Mouse (Mus musculus) neural tube, postnatal 0 days (tissue): ENCODE measurements around the gene Vtn. TPM values are rescaled to one million over a fixed set of nuclear protein-coding genes. Genes with fewer than 3 reads are reported as not detected.

Experiments
- polyA plus RNA-seq: library from polyadenylated mRNA; unstranded; fragments of >200 nt; fragmentation: Nextera tagmentation; extraction: Ambion mirVana; gene quantifications from 2 replicates; pipeline ENCODE4 v1.2.1, GENCODE M21; 2015

Gene Vtn
- polyA plus RNA-seq, result 134 and 170 TPM in 2 replicates

DNA sequence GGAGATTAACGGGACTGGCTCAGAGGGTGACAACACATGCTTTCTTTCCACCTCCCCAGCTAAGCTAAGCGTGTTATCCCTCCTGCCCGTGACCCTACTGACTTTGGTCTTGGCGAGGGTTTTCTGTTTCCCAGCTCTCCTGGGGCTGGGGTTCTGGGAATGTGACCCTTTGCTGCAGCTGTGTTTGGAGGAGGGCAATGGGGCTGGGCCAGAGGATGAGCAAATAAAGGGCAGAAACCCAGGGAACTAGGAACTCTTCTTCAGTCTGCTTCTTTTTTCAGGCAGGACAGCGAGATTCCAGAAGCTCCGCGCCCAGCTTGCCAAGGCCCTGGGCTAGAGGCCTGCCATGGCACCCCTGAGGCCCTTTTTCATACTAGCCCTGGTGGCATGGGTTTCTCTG lies at the start of gene Vtn:
Vtn (plus strand) TSS at position 88 of the 400 bp plus-strand sequence.

DNA sequence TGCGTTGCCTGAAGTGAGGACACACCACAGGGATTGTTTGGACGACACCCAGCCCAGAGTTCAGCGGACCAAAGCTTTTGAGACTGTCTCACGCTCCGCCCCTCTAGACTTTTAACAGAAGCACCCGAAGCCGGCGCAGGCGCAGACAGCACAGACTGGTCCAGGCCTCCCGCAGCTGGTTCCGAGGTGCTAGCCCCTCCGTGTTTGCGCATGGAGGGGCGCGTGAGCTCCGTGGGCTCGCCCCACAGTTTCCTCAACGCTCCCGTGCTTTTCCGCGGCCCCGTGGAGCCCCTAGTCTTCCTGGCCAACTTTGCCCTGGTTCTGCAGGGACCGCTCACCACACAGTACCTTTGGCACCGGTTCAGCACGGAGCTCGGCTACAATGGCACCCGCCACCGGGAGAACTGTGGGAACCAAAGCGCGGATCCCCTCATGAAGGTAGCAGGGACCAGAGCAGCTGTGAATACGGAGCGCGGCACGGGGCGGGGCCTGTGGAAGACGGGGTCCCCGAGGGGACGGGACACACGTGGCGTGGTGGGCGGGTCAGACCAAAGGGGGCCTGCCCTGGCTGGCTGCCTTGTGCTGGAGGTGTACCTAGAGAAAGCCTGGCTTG lies 33.2 kb upstream of the Vtn start, which contains the start of gene Slc46a1:
Slc46a1 (plus strand) TSS at position 130 of the 613 bp plus-strand sequence.

DNA sequence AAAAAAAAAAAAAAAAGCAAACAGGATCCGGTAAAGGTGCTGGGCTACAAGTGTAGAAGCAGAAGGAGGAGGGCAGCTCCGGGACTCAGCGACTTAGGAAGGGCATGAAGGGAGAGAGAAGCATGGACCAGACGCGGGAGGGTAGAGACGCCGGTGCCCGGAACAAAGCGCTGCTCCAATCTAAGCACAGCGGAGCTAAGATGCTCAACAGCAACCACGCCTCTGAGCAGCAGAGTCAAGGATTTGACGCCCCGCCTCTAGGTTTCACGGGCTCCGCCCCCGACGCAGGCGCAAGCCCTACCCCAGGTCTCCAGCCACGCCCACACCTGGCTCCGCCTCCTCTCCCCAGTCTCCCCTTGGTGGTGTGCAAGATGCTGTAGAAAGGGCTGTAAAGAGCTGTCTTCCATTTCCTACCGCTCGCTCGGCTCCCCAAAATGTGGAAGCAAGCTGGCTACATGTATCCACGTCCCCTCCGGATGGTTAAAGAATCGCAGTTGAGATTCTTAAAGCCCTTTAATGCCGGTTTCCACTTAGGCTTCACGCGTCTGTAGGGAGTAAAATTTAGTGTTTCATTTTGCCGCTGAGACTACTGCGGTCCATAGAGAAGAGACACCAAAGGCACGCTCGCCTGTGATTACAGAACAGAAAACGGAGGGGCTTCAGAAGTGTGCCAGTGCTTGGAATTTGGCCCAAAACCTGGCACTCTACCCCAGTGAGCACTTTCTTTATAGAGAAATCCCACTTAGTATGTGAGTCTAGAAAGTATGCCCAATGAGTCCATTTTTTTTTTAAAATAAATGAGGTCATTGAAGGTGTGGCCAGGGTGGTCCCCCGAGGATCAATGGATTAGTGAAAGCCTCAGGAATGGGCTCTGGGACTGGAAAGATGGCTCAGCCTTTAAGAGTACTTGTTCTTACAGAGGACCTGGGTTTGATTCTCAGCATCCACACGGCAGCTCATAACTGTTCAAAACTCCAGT lies 1.1 kb upstream of the Vtn start, which contains the start of gene Sarm1:
Sarm1 (minus strand) TSS at position 211 of the 979 bp plus-strand sequence.

DNA sequence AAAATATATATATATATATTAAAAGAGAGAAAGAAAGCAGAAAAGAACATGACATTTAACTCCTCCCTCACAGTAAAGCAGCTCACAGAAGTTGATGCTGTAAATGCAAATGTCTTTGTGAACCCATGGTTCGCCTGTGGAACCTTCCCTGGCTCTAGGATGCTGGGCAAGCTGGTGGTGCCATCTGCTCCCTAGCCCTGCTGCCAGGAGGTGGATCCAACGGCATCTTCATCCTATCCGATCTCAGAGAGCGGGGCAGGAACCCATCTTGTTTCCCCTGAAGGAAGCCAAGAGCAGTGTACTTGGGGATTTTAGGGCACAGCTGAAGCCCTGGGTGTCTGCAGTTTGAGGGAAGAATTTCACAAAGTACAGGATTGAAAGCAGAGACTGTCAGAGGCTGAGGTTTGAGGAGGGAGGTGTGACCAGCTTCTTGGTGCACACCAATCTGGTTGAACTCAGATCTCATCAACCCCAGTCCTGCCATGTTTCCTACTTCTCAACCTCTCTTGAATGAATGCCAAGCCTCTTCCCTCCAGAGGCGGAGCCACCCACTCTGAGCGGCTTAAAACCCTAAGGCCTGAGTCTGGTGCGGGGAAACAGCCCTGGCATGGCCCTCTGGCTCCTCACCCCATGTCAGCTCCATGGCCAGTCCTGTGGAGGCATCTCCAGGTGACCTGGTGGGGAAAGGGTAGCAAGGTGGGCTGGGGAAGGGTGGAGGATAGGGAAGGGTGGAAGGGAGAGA lies 4.2 kb downstream of the Vtn start, which contains the start of gene Sebox:
Sebox (plus strand) TSS at position 539 of the 742 bp plus-strand sequence.

DNA sequence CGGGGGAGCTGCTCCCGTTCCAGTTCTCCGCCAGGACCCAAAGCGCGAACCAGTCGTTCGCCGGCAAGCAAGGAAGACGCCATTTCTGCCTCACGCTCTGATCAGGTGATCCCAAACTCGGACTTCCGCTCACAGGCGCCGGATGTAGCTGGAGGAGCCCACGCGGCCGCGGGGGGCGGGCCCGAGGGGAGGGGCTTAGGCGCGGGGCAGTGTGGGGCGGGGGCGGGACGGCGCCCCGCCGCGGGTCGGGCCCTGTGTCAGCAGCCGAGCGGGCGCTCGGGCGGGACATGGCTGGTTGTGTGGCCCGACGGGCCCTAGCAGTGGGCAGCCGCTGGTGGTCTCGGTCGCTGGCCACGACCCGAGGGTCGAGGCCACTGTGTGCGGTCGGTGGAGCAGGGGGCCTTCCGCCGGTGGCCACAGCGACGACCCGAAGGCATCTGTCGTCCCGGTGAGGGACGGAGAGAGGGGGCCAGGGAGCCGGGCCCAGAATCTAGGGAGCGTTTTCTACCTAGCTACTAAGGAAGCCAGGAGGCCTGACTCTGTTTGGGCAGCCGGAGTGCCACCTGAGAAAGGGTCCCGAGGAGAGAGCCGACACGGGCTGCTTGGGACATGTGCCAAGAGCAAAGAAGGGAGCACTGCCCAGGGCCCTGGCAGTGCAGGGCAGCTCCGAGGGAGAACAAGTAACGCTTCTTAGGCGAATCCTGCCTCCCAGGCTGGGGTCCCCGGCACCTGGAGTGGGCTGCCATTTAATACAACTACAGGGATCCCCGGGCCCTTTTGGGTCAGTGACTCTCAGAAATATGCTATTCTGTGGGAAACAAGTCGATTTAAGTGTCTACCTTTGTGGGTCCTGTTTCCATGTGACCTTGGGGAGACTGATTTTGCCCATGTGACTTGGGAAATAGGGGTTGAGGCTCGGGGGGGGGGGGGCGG lies 13.4 kb downstream of the Vtn start, which contains the start of the genes Tmem199 and Poldip2:
Tmem199 (minus strand) TSS at position 148 of the 933 bp plus-strand sequence.
Poldip2 (plus strand) TSS at position 169 of the 933 bp plus-strand sequence.

DNA sequence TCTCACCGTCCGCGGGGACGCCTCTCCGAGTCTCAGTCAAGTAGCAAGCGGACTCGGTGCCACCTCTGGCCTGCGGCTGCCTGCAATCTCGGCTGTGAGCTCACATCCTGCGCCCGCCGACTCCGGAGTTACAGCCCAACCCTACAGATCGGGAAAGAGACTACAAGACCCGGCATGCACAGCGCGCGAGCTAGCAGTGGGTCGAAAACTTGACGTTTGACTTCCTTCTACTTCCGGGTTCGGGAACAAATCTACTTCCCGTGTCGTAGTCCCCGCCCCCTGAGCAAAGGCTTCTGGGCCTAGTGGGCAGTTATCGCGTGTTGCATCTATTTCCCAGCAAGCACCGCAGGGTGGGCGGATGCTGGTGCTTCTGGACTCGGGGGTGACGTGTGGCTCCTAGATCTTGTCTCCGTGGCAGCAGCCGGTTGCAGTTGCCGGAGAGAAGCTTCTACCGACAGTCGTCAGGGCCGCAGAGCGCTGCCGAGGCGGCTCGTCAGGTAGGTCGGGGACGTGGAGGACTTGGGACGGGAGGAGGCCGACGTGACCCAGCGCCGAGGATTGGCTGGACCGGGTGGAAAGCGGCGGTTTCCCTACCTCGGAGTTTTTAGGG lies 37.3 kb downstream of the Vtn start, which contains the start of the genes Tnfaip1 and Ift20:
Tnfaip1 (minus strand) TSS at position 253 of the 610 bp plus-strand sequence.
Ift20 (plus strand) TSS at position 282 of the 610 bp plus-strand sequence.

DNA sequence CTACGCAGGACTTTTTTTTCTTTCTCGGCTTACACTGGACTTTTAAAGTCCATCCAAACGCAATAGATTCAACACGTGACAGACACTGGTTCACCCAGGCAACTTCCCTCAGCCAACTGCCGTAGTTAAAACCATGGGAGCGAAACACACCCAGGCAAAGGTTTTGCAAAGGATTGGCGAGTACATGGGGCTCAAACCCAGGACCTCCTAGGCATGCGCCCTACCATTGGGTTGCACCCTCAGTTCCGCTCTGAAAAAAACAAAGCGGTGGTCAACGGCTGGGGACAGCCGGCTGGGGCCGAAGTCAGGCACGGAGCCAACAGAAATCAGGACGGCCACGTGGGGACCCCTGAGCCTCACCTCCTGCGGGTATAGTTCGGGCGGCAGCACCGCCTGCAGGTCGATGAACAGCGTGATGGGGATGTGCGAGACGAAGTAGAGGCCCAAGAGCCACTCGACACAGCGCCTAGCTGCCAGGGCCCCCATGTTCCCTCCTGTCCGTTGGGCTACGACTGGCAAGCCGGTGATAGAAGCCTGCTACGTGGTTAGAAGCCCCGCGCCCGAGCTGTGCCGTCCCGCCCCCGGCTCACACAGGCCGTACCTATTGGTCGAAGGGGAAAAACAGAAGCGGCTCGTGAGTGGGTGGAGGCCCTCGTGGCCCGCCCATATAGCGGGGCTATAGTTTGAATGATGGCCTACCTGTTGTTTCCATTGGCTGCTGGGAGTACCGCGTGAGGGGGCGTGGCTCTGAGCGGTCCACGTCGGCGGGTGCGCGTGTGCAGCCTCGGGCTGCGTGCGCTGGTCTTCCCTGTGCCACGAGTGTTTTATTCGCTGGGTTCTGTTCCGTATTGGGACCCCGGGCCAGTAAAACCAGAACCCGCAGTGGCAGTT lies 51.5 kb downstream of the Vtn start, which contains the start of gene Tmem97:
Tmem97 (minus strand) TSS at position 610 of the 891 bp plus-strand sequence.

Other genes with a start within 250 kb of the Vtn start
- gene 2610507B11Rik, start 237.3 kb upstream of the Vtn start, polyA plus RNA-seq, result 90.2 and 105 TPM in 2 replicates
- gene BC030499, start 208.2 kb upstream of the Vtn start, polyA plus RNA-seq, result 0.13 and 0.22 TPM in 2 replicates
- gene Spag5, start 197.6 kb upstream of the Vtn start, polyA plus RNA-seq, result 7.5 and 7.9 TPM in 2 replicates
- 1,117 and 1,134 TPM in 2 replicates for gene Aldoc, start 176.1 kb upstream of the Vtn start, polyA plus RNA-seq
- 90.8 and 112 TPM in 2 replicates for gene Pigs, start 170.7 kb upstream of the Vtn start, polyA plus RNA-seq
- 97.8 and 99.2 TPM in 2 replicates for gene Unc119, start 155.6 kb upstream of the Vtn start, polyA plus RNA-seq
- not detected in 2 replicates for gene Foxn1, start 112.5 kb upstream of the Vtn start, polyA plus RNA-seq
- gene Slc13a2, start 76.9 kb upstream of the Vtn start, polyA plus RNA-seq, result not detected in 2 replicates
- 20.6 and 23.2 TPM in 2 replicates for gene Slc46a1, start 33.4 kb upstream of the Vtn start, polyA plus RNA-seq
- 30.9 and 37.9 TPM in 2 replicates for gene Sarm1, start 1.3 kb upstream of the Vtn start, polyA plus RNA-seq
- 0.12 TPM in 1 of 2 replicates, not detected in the other for gene Sebox, start 4.4 kb downstream of the Vtn start, polyA plus RNA-seq
- gene Tmem199, start 13.1 kb downstream of the Vtn start, polyA plus RNA-seq, result 84.7 and 90.1 TPM in 2 replicates
- 167 and 168 TPM in 2 replicates for gene Poldip2, start 13.1 kb downstream of the Vtn start, polyA plus RNA-seq
- 49.3 and 51.3 TPM in 2 replicates for gene Tnfaip1, start 37.2 kb downstream of the Vtn start, polyA plus RNA-seq
- 131 and 141 TPM in 2 replicates for gene Ift20, start 37.3 kb downstream of the Vtn start, polyA plus RNA-seq
- 51.4 and 53.5 TPM in 2 replicates for gene Tmem97, start 51.7 kb downstream of the Vtn start, polyA plus RNA-seq
- gene Nlk, start 198.3 kb downstream of the Vtn start, polyA plus RNA-seq, result 19.9 and 21.2 TPM in 2 replicates